Mouse (Mus musculus): ENCODE data around the gene Gm8251. TPM values are rescaled to one million over a fixed set of nuclear protein-coding genes. Genes with fewer than 3 reads are reported as not detected.
"Not testable (repeated sequence)": the region's sequence is repeated elsewhere in the genome, so short reads cannot be mapped to it uniquely, and the experiment has no call there.

The Gm8251 gene
- polyA plus RNA-seq, 1 experiment = 0.18 TPM

DNA sequence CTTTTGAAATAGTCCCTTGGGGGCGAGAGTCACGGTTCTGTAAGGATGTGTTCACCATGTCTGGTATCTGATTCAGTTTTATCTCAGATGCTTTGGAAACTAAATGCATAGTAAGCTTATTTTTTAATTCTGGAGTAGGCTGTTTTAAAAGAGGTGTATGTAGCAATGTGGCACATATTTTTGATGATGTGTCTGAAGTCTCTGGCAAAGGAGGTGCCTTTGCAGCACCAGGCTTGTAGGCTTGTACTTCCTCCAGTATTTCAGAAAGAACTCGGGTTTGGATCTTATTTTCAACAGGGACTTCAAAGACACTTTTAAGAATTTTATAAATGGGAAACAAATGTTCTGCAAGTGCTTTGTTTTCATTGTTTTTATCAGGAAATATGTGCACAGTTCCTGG, 3.9 kb downstream of the Gm8251 start:
- 83% methylated on average over 3 of the region's 3 CpGs for WGBS
- Histone ChIP-seq H3K27ac (ENCODE audit: control insufficient read depth, insufficient read depth, low read length) (no peak overlapping the region), H3K4me1 (replicated peaks; ENCODE audit: control insufficient read depth, insufficient read depth, low read length) (no peaks in the 10 kb centered on the region), H3K36me3 (ENCODE audit: control insufficient read depth, insufficient read depth, low read length) (no peaks in the 10 kb centered on the region), H3K4me3 (ENCODE audit: control insufficient read depth, insufficient read depth, low read length) (no peak overlapping the region), H3K27me3 (ENCODE audit: control insufficient read depth, insufficient read depth, low read length) (no peaks in the 10 kb centered on the region)
- DNase-seq = no peak
- TF ChIP-seq POLR2A (IDR thresholded peaks at IDR 0.05; ENCODE audit: control insufficient read depth, extremely low read depth, insufficient read depth, low read length, poor library complexity) (no peak), CTCF (IDR thresholded peaks at IDR 0.05; ENCODE audit: borderline replicate concordance, control insufficient read depth, extremely low read depth, insufficient read depth, low read length, poor library complexity) (no peak)

DNA sequence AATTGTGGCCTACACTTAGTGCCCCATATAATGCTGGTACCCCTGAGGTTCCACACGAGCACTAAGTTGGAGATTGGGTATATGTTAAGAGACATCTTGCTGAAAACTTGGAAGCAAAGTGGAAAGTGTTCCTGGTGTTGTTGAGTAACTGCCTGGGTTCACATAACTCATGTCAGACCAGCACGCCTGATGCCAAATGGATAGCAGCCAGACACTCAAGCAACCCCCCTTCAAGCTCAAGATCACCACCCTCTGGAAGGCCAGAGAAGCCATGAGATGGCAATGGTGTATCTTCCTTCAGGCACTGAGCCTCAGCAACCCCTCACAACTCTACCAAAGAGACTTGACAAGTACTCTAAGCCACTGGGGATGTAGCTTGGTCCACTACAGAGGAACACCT, 15.2 kb downstream of the Gm8251 start:
- Histone ChIP-seq H3K4me3 (ENCODE audit: control insufficient read depth, insufficient read depth, low read length) (no peak overlapping the region), H3K27ac (ENCODE audit: control insufficient read depth, insufficient read depth, low read length) (no peak overlapping the region), H3K27me3 (ENCODE audit: control insufficient read depth, insufficient read depth, low read length) (no peaks in the 10 kb centered on the region), H3K36me3 (ENCODE audit: control insufficient read depth, insufficient read depth, low read length) (no peaks in the 10 kb centered on the region), H3K4me1 (replicated peaks; ENCODE audit: control insufficient read depth, insufficient read depth, low read length) (no peaks in the 10 kb centered on the region)
- WGBS = 95% methylated on average over 2 of the region's 2 CpGs
- TF ChIP-seq POLR2A (IDR thresholded peaks at IDR 0.05; ENCODE audit: control insufficient read depth, extremely low read depth, insufficient read depth, low read length, poor library complexity) (no peak), CTCF (IDR thresholded peaks at IDR 0.05; ENCODE audit: borderline replicate concordance, control insufficient read depth, extremely low read depth, insufficient read depth, low read length, poor library complexity) (no peak)
- DNase-seq = no peak

DNA sequence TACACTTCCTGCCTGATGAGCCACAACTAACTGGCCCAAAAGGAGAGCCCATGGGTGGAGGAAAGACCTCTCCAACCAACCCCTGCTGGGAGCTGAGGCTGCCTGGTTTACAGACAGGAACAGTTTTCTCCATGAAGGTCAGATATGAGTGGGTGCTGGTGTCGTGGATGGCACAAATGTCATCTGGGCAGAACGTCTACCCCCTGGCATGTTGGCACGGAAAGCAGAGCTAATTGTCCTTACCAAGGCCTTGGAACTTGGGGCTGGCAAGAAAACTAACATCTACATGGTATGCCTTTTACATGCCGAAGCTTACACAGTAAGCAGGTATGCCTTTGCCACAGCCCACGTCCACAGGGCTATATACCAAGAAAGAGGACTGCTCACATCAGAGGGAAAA, 16.0 kb downstream of the Gm8251 start:
- 95% methylated on average over 5 of the region's 5 CpGs for WGBS
- H3K27ac ChIP-seq (ENCODE audit: control insufficient read depth, insufficient read depth, low read length); H3K36me3 ChIP-seq (ENCODE audit: control insufficient read depth, insufficient read depth, low read length); H3K4me3 ChIP-seq (ENCODE audit: control insufficient read depth, insufficient read depth, low read length); DNase-seq; H3K27me3 ChIP-seq (ENCODE audit: control insufficient read depth, insufficient read depth, low read length); H3K4me1 ChIP-seq (replicated peaks; ENCODE audit: control insufficient read depth, insufficient read depth, low read length): not testable (repeated sequence)

DNA sequence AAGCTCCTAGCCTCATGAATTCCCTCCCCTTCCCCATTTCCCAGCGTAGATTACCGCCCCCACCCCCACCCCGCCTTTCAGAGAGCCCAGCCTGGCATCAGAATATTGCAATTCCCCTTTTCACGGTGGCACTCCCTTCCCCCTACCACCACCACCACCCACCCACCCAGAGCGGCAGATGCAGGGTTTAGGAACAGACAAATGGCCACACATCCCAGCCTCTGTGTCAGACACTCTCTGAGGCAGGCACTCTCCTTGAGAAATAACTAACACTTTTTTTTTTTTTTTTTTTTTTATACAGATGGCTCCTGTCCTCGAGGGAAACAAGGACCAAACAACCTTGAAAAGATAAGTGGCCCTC, 19.2 kb downstream of the Gm8251 start:
- no peak overlapping the region for H3K27ac ChIP-seq (ENCODE audit: control insufficient read depth, insufficient read depth, low read length)
- 10% methylated on average over 6 of the region's 6 CpGs for WGBS
- H3K4me1 ChIP-seq (replicated peaks; ENCODE audit: control insufficient read depth, insufficient read depth, low read length) = no peaks in the 10 kb centered on the region
- peak overlapping the region; percentile 27 for H3K4me3 ChIP-seq (ENCODE audit: control insufficient read depth, insufficient read depth, low read length)
- DNase-seq = no peak
- no peaks in the 10 kb centered on the region for H3K27me3 ChIP-seq (ENCODE audit: control insufficient read depth, insufficient read depth, low read length)
- no peaks in the 10 kb centered on the region for H3K36me3 ChIP-seq (ENCODE audit: control insufficient read depth, insufficient read depth, low read length)
- TF ChIP-seq POLR2A (IDR thresholded peaks at IDR 0.05; ENCODE audit: control insufficient read depth, extremely low read depth, insufficient read depth, low read length, poor library complexity) (no peak), CTCF (IDR thresholded peaks at IDR 0.05; ENCODE audit: borderline replicate concordance, control insufficient read depth, extremely low read depth, insufficient read depth, low read length, poor library complexity) (no peak)

DNA sequence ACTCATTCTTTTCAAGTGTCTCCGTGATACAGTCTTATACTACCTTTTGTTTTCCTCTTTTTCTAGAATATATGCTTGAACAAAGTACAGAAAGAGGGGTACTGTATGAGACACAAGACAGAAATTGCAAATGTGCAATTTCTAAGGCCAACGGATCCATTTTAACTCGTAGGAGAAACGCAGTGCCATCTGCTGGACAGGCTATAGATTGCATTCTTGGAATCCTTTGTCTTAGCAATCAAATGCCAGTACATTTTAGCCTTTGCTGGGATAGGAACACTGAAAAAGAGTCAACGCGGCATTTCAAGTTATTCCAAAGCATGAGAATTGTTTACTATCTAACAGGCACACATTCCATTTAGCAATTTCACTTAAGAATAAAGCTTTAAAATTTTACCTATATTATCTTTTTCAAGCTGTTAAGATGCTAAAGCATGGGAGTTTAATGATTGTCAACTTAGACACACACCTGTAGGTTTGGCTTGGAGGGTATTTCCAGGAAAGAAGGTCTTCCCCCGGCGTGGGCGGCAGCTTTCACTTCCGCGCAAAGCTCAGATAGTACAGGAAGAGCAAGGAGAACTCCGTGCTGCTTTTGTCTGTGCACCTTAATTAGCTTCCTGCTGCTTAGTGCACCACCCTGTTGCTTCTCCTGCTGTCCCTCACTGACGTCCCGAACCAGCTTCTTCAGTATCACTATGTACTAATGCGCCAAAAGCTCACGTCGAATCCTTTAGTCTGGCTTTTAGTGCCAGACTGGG, 19.8 kb downstream of the Gm8251 start:
- H3K36me3 ChIP-seq (ENCODE audit: control insufficient read depth, insufficient read depth, low read length) = no peaks in the 10 kb centered on the region
- no peaks in the 10 kb centered on the region for H3K27me3 ChIP-seq (ENCODE audit: control insufficient read depth, insufficient read depth, low read length)
- no peak overlapping the region for H3K27ac ChIP-seq (ENCODE audit: control insufficient read depth, insufficient read depth, low read length)
- no peaks in the 10 kb centered on the region for H3K4me1 ChIP-seq (replicated peaks; ENCODE audit: control insufficient read depth, insufficient read depth, low read length)
- TF ChIP-seq CTCF (IDR thresholded peaks at IDR 0.05; ENCODE audit: borderline replicate concordance, control insufficient read depth, extremely low read depth, insufficient read depth, low read length, poor library complexity) = no peak
- TF ChIP-seq POLR2A (IDR thresholded peaks at IDR 0.05; ENCODE audit: control insufficient read depth, extremely low read depth, insufficient read depth, low read length, poor library complexity) = no peak
- peak; percentile 62 for DNase-seq
- H3K4me3 ChIP-seq (ENCODE audit: control insufficient read depth, insufficient read depth, low read length) = peak overlapping the region; percentile 27
- WGBS = 2% methylated on average over 17 of the region's 17 CpGs

DNA sequence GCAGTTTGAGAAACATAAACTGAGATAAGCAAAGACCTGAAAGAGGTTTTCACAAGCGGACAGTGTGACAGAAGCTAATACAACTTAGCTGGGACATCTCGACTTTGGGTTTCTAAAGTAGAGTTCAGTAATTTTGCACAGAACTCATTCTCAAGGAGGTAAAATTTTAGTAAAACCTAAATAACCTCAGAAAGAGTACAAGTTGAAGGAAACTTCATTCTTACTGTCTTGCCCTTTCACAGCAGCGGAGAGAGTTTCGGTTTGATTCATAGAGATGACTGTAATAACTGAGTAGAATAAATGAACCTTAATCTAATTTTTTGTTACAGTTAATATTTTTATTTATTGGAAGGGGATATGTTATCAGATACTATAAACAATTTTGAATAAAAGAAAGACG, 28.8 kb downstream of the Gm8251 start:
- Histone ChIP-seq H3K27ac (ENCODE audit: control insufficient read depth, insufficient read depth, low read length) (no peak overlapping the region), H3K4me3 (ENCODE audit: control insufficient read depth, insufficient read depth, low read length) (no peak overlapping the region), H3K4me1 (replicated peaks; ENCODE audit: control insufficient read depth, insufficient read depth, low read length) (no peaks in the 10 kb centered on the region), H3K36me3 (ENCODE audit: control insufficient read depth, insufficient read depth, low read length) (no peaks in the 10 kb centered on the region), H3K27me3 (ENCODE audit: control insufficient read depth, insufficient read depth, low read length) (no peaks in the 10 kb centered on the region)
- WGBS = 95% methylated on average over 5 of the region's 5 CpGs
- no peak for DNase-seq
- no peak for TF ChIP-seq POLR2A (IDR thresholded peaks at IDR 0.05; ENCODE audit: control insufficient read depth, extremely low read depth, insufficient read depth, low read length, poor library complexity)
- TF ChIP-seq CTCF (IDR thresholded peaks at IDR 0.05; ENCODE audit: borderline replicate concordance, control insufficient read depth, extremely low read depth, insufficient read depth, low read length, poor library complexity) = no peak

DNA sequence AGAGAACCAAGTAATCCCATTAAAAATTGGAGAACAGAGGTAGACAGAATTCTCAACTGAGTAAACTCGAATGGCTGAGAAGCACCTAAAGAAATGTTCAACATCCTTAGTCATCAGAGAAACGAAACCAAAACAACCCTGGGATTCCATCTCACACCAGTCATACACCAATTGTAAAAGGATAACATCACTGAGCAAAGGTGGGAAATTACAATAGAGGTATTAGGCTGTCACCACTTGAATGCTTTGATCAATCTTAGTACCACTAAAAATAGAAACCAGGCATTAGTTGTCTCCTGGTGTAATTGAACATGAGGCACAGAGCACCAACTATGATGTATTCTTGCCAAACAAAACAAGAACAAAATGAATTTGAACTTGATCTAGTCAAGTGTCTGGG, 29.5 kb downstream of the Gm8251 start:
- H3K4me1 ChIP-seq (replicated peaks; ENCODE audit: control insufficient read depth, insufficient read depth, low read length) = no peaks in the 10 kb centered on the region
- H3K27me3 ChIP-seq (ENCODE audit: control insufficient read depth, insufficient read depth, low read length) = no peaks in the 10 kb centered on the region
- no peak overlapping the region for H3K4me3 ChIP-seq (ENCODE audit: control insufficient read depth, insufficient read depth, low read length)
- DNase-seq = no peak
- no peak overlapping the region for H3K27ac ChIP-seq (ENCODE audit: control insufficient read depth, insufficient read depth, low read length)
- WGBS = 87% methylated on average over 2 of the region's 2 CpGs
- no peaks in the 10 kb centered on the region for H3K36me3 ChIP-seq (ENCODE audit: control insufficient read depth, insufficient read depth, low read length)
- TF ChIP-seq POLR2A (IDR thresholded peaks at IDR 0.05; ENCODE audit: control insufficient read depth, extremely low read depth, insufficient read depth, low read length, poor library complexity) = no peak
- TF ChIP-seq CTCF (IDR thresholded peaks at IDR 0.05; ENCODE audit: borderline replicate concordance, control insufficient read depth, extremely low read depth, insufficient read depth, low read length, poor library complexity) = no peak
